Mouse (Mus musculus) brown adipose tissue, adult 24 weeks (tissue): ENCODE results near the gene Agbl3. TPM values are rescaled to one million over a fixed set of nuclear protein-coding genes. Genes with fewer than 3 reads are reported as not detected.

Source experiments
- H3K27ac ChIP-seq: fragments of 200-500 bp; replicated peaks from 2 replicates; pipeline ENCODE4 v1.5.1; 2012; ENCODE audit warnings: low read depth, mild to moderate bottlenecking, low read length
- H3K4me1 ChIP-seq: fragments of 200-500 bp; 2 replicates; pipeline ENCODE4 v1.6.1; 2012; ENCODE audit warnings: low read length, mixed read lengths; ENCODE audit not compliant: control insufficient read depth, insufficient read depth, insufficient read length
- H3K4me3 ChIP-seq: fragments of 200-500 bp; 2 replicates; pipeline ENCODE4 v1.5.1; 2012; ENCODE audit warnings: low read depth, mild to moderate bottlenecking, low read length, moderate library complexity; ENCODE audit not compliant: insufficient read depth
- polyA plus RNA-seq: library from polyadenylated mRNA; stranded (reverse); fragments of >200 nt; gene quantifications from 2 replicates; pipeline ENCODE4 v1.2.4, GENCODE M21; 2012; ENCODE audit not compliant: missing spikeins, insufficient read depth, insufficient read length

The Agbl3 gene
- polyA plus RNA-seq, 1 experiment = 14.1 TPM

- H3K4me3 ChIP-seq = peak overlapping the region; percentile 84
- peaks cover 8% of the 10 kb centered on the region for H3K4me1 ChIP-seq
- H3K27ac ChIP-seq = peak overlapping the region; percentile 99
Observed at GRCm38 (mm10) chr6:34863786-34864514, 83.7 kb downstream of the Agbl3 start.

DNA sequence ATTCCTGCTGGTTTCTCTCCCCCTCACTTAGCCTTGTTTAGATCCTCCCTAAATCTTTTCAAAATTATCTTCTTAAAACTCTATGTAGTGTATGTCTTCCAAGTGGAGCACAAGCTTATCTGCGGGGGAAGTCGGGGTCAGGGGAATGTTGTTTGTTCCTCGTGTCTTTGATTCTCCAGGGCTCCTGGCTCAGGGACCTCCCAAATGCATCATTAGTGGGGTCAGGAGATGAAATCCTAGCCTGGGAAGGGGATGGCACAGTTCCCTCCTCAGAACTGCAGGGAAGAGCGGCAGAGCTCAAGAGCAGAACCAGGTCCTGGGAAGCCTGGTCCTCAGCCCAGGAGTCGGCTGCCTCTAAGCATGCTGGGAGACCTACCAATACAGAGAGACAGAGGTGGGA is 85.0 kb downstream of the Agbl3 start:
- Histone ChIP-seq H3K27ac (peak overlapping the region; percentile 99), H3K4me3 (peak overlapping the region; percentile 53), H3K4me1 (peaks cover 15% of the 10 kb centered on the region)

DNA sequence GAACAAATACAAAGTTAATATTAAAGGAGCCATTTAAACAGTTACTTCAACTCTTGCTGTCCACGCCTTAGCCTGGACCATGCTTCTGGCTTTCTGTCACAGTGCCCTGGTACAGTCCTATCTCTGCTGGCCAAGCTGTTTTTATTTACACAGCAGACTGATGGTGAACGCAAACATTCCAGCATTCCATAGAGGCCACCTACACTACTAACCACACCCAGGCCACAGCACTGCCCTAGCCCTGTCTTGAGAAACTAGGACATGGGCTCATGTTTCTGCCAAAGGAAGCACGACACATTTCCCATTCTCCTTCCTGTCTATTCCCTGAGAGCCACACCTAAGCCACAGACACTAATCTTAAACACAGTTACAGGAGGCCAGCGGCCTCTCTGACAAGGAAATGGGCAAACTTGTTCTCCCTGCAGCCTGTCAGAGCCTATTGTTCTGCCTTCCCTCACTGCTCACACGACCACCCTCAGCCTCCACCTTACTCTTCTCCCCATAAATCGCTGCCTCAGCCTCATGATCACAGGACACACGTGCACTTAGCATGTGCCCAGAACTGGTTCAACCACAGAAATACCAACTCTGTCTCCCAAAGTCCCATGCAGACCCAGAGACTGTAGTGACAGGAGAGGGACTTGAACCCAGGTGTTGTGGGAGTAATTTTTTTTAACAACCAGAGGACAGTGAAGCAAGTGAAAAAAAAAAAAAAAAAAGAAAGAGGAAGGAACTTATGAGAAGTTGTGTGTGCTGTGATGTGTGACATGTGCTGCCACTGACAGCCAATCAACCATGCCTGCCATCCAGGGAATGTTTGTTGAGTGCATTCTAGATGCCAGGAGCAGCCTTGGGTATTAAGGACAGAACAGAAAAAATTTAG is 85.7 kb downstream of the Agbl3 start:
- H3K27ac ChIP-seq = peak overlapping the region; percentile 99
- H3K4me1 ChIP-seq = peaks cover 19% of the 10 kb centered on the region
- H3K4me3 ChIP-seq = peak overlapping the region; percentile 53

GRCm38 (mm10) chr6:34866786-34867185 is 86.6 kb downstream of the Agbl3 start:
- peak overlapping the region; percentile 53 for H3K4me3 ChIP-seq

DNA sequence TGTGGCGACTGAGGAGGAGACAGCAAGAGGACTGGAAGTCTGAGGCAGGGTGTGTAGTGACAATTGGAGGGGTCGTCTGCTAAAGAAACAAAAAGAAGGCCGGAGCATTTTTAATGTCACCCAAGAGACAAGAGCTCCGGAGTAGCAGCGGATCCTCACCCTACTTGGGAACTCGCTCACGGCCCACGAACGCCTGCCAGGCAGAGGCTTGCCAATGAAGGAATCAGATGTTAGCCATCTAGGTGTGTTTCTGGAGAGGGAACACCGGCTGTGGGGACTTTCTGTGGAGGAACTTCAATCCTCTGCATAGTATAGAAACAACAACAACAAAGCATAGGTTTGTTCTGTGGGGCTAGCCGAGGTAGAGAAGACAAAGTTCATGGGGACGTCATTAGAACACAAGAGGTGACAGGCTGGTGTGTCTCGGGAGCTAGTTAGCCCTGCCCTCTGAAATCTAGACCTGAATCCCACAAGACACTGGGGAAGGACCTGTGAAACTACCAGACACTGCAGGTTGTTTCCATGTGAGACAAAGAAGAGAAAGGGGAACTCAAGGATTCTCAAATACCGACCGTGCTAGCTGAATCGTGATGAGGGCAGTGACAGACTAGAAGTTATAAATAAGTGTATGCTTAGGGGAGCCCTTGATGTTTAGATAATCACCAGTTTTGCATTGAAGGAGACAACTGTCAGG is 87.2 kb downstream of the Agbl3 start:
- Histone ChIP-seq H3K4me1 (peaks cover 26% of the 10 kb centered on the region), H3K4me3 (peak overlapping the region; percentile 53), H3K27ac (peak overlapping the region; percentile 99)

More at GRCm38 (mm10) chr6:34866786-34867185, 86.6 kb downstream of the Agbl3 start:
- Histone ChIP-seq H3K27ac (peak overlapping the region; percentile 99), H3K4me1 (peaks cover 19% of the 10 kb centered on the region)

DNA sequence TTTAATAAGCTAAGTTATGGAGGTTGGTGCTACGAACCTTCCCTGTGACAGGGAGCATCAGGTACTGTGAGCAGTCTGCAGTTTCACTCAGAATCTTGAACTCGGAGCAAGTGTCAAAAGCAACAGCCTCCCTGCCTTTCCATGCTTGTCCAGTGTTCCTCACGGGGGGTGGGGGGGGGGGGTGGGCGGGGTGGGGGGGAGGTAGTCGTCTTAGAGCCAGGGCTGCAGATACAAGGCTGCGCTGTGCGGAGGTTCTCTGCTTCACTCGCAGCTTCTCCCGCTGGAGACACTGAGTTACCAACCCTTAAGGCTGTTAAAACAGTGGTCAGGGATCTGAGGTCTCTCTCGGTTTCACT is 87.7 kb downstream of the Agbl3 start:
- Histone ChIP-seq H3K4me3 (peak overlapping the region; percentile 56), H3K4me1 (peaks cover 31% of the 10 kb centered on the region), H3K27ac (peak overlapping the region; percentile 99)

GRCm38 (mm10) chr6:34868507-34869217 is 88.4 kb downstream of the Agbl3 start:
- Histone ChIP-seq H3K4me1 (peaks cover 34% of the 10 kb centered on the region), H3K27ac (peak overlapping the region; percentile 97), H3K4me3 (peak overlapping the region; percentile 56)

- Histone ChIP-seq H3K4me1 (peaks cover 34% of the 10 kb centered on the region), H3K4me3 (peak overlapping the region; percentile 56; the same call in 1 of the 2 replicates)
Observed at GRCm38 (mm10) chr6:34869225-34869915, 89.1 kb downstream of the Agbl3 start.

GRCm38 (mm10) chr6:34870136-34870535 is 89.9 kb downstream of the Agbl3 start:
- Histone ChIP-seq H3K4me1 (peaks cover 40% of the 10 kb centered on the region), H3K4me3 (0 out of 2 replicates have a peak overlapping the region, but pooled peaks have one; percentile 8), H3K27ac (peak overlapping the region; percentile 97)

More at GRCm38 (mm10) chr6:34869225-34869915, 89.1 kb downstream of the Agbl3 start:
- peak overlapping the region; percentile 97 for H3K27ac ChIP-seq

GRCm38 (mm10) chr6:34870724-34871123 is 90.5 kb downstream of the Agbl3 start:
- H3K27ac ChIP-seq = peak overlapping the region; percentile 97; the same call in 1 of the 2 replicates

GRCm38 (mm10) chr6:34871929-34872328 is 91.7 kb downstream of the Agbl3 start:
- H3K27ac ChIP-seq = peak overlapping the region; percentile 92
- H3K4me3 ChIP-seq = no peak overlapping the region
- peaks cover 52% of the 10 kb centered on the region for H3K4me1 ChIP-seq

More at GRCm38 (mm10) chr6:34870724-34871123, 90.5 kb downstream of the Agbl3 start:
- Histone ChIP-seq H3K4me3 (no peak overlapping the region), H3K4me1 (peaks cover 44% of the 10 kb centered on the region)

- peaks cover 54% of the 10 kb centered on the region for H3K4me1 ChIP-seq
- H3K27ac ChIP-seq = peak overlapping the region; percentile 92
- H3K4me3 ChIP-seq = no peak overlapping the region
Observed at GRCm38 (mm10) chr6:34872871-34873270, 92.6 kb downstream of the Agbl3 start.

DNA sequence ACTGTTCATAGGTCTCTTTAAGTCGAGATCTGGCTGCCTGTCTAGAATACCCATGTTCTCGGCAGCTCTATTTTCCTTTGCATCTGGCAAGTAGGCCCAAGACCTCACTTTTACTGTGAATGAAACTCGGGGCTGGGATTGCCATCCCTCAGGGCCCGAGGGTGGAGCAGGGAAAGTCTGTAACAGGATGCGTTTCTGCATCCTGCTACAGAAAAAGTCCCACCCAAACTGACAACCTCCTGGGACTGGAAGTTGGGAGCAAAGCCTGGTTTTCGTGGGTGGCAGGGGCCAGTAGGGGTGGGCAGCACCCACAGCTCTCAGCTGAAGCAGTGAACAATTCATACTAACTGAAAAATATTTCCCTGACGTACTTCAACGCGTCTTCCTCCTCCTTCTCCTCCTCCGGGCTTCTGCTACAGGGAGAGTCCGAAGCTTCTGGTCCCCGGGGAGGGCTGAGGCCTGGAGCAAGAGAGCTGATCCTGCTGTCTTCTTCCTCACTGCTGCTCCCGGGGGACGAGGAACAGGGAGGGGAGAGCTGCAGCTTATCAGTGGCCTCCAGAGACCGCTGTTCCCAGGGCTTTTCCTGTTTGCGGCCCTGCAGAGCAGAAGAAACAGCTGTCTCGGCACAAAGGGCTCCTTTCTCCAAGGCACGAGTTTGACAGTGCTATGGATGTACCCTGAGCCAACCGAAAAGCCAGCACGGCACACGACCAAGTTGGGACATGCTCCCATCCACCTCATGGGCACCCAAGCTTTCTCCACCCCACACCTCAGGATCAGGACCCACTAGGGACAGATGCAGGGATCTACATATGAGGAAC is 94.1 kb downstream of the Agbl3 start:
- Histone ChIP-seq H3K27ac (peak overlapping the region; percentile 92), H3K4me1 (peaks cover 54% of the 10 kb centered on the region), H3K4me3 (peak overlapping the region; percentile 77)
